Mouse (Mus musculus): ENCODE data around the gene Wdr70.

The Wdr70 gene

DNA sequence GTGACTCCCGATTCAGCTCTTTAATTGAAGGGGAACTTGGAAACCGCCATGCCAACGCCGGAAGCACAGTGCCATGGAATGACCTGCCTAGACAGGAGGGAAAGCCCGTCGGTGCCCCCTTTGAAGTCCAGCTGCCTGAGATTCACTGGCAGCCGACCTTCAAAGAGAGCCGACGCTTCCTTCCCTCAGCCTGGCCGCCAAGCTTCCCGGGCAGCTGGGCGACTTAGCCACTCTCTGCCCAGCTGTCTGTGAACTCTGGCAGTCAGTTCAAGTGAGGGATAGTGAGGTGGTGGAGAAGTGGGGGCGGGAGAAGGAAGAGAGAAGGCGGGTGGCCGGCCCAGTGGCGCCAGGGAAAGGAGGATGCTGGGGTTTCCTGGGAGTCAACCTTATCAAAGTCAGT lies 164.9 kb downstream of the Wdr70 start:
- no peak for DNase-seq (ENCODE audit: low spot score in 2 of 2)

DNA sequence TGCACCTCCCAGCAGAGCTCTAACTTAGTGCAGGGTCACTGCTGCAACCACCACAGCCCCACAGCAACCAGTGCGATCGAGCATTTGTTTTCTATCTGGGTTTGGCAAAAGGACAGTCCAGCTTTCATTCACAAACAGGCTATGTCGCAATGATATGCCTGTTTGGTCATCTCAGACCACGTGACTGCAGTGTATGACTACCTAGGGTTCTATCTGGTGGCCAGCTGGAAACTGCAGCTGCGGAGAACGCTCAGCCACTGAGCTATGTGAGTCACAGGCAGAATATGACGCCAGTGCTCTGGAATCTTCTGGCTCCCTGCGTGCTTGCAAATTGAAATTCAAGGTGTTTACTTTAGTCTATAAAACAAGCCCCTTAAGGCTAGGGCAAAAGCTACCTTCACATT lies 167.4 kb downstream of the Wdr70 start:
- DNase-seq (ENCODE audit: low spot score in 2 of 2): peak; percentile 33 to 84

DNA sequence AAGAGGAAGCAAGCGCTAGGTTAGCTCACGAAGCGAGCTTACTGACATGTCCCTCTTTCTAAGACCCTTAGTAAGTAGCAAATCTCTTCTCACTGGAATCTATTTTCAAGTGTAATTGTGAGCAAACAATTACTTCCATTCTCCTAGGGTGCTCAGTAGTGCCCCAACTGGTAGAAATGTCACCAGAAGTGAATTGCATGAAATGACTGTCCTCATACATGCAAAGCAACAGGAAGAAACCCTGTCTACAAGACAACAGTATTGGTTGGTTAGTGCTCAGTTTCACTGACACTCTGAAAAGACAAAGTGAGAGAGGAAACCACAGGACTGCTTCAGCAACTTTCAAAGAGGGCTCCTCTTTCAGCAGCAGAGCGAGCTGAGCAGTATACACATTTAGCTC lies 173.6 kb downstream of the Wdr70 start:
- no peak for DNase-seq (ENCODE audit: low spot score in 2 of 2)

DNA sequence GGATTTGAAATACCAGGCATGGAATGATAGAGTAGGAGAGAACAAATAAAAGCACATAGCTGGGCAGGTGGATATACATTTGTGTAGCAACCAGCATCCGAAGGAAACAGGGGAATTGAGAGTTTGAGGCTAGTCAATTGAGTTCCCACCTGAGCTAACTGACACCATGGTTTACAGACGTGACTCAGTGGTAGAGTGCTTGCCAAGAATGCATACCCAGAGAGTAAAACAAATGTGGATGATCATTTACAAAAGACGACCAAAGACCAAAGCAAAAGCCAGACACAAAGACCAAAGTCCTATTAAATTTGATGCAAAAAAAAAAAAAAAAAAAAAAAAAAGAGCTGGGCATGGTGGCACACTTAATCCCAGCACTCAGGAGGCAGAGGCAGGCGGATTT lies 175.7 kb downstream of the Wdr70 start:
- DNase-seq (ENCODE audit: low spot score in 2 of 2): no peak

DNA sequence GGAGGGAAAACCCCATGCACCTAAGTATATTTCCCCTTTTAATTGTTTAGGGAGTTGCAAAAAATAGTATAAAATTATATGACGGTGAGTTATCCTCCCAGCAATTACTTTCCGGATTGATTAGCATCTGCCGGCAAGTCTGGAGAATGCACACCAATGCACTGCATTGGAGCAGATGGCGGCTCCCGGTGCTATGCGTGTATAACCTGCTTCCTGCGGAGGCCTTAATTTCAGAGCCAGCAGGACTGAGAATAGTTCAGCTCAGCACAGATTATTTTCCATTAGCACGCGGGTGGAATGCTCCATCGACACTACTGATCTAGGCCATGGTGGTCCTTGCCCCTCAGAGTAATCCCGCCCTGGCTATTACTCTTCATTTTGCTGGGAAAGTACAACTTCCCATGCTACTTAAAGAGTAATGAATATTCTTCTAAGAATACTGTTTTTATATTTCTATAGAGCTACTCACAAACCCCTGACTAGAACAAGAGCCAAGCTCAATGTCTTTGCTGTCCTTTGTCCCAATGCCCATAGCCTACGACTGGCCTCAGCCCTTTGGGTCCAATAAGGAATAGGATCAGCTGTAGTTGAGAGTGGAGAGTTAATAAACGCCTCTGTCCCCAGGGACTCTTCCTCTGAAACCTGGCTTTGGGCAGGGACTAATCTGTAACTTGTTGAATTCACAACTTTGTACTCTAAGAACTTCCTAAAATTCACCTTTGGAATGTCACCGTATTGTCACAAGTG lies 176.5 kb downstream of the Wdr70 start:
- DNase-seq (ENCODE audit: low spot score in 2 of 2): no peak

DNA sequence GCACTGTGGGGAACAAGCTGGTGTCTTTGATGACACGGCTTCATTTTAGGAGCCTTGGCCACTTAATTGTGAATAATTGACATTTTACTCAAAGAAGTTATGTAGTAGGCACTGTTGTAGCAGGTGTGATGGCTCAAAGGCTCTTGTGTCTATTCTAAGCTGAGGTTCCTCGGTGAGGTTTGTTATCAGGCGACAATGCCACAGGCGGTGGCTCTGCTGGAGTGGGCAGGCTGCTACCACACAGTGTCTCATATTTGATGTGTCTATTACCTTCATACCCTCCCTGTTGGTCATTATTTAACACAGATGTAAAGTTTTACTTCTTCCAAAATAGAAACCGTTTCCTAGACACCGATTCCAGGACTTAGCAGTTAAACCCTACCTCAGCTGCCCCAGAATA lies 177.9 kb downstream of the Wdr70 start:
- no peak for DNase-seq (ENCODE audit: low spot score in 2 of 2)

DNA sequence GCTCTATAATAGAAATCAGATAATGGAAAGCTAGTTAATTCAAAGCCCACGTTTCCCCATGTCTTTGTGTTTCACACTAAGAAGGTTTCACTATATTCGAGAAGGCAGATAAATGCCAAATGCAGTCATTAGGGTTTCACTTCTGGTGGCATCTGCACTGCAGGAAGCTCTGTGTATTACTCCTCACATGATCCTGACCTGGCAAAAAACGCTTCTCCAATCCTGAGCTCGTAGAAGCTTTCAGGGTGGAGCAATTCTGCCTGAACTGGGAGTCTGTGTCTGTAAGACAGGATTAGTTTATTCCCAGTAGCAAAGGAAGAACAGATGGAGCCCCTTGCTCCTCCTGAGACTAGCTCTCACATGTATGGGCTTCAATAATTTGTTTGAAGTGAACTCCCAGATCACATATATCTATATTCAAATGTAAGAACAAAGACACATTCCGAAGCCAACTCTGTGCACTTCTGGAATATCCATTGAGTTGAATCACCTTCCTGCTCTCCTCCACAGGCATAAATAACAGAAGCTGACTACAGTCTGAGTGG lies 192.4 kb downstream of the Wdr70 start:
- DNase-seq (ENCODE audit: low spot score in 2 of 2): no peak

DNA sequence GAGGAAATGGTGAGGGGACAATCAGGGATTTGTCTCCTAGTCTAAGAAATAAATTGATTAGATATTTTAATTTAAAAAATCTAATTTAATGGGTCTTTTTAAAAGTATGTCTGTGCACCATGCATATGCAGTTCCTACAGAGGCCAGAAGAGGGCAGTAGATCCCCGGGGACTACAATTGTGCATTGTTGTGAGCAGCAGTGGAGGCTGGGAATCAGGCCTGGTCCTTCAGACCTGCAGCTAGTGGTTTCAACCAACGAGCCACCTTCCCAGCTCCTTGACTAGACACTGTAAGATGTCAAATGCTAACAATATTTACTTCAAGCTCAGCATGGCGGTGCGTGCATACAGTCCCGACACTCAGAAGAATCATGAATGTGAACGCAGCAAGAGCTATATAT lies 199.7 kb downstream of the Wdr70 start:
- no peak for DNase-seq (ENCODE audit: low spot score in 2 of 2)

DNA sequence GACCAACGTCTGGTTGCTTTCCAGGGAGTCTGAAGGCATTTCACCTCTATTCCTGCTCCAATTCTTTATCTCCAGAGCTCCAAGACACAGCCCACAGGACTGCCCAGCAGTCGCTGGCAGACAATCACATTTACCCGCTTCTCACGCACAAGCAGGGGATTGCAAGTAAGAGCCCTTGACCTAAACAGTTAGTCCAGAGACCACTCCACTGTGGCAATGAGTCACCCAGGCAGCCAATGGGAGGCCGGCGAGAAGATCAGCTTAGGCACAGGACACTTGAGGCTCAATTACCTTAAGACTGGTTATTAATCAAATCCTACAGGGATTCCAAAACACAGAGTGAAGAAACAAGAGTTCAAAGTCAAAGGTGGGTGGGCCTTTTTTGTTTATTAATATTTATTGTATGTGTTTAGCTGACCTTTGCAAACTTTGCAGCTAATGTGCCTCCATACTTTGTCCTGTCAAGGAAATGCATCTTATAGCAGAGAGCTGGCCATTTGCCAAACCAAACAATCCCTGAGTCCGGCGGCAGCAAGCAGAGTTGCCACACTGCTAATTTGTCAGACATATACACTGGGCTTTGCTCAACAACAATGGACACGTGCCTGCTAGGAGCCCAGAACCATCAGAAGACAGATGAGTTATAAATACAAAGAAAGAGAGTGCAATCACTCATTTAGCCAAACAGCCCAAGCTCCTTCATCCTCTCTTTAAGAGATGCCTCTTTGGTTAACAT lies 207.3 kb downstream of the Wdr70 start:
- no peak for DNase-seq (ENCODE audit: low spot score in 2 of 2)

DNA sequence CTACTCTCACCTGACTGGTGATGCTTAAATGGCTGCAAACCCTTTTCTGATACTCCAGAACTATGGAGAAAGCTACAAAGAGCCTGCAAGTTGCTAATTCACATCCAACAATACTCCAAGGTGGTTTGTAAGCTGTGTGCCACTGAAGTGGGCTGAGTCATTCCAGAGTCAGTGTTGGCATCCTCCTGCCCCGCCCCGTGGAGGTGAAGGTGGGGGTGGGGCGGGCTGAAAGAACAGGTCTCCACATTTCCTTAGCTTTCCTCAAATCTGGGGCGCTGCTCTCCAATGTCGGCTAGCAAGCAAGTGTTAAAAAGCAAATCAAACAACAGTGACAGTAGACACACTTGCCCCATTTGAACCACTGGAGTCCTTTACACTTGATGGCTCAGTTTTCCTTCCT lies 208.7 kb downstream of the Wdr70 start:
- DNase-seq (ENCODE audit: low spot score in 2 of 2): no peak

DNA sequence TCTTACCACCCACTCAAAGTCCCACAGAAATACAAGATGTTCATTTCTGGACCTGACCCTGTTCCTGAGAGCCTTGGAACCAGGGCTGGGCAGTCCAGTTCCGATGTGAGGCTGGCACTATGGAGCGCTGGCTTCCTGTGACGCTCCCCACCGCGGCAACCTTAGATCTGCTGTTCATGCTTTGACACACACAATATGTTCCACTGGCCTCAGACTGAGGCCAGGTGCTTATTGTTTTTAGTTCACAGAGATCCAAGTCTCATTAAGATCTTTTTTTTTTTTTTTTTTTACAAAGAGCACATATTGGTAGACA lies 209.7 kb downstream of the Wdr70 start:
- no peak for DNase-seq (ENCODE audit: low spot score in 2 of 2)

DNA sequence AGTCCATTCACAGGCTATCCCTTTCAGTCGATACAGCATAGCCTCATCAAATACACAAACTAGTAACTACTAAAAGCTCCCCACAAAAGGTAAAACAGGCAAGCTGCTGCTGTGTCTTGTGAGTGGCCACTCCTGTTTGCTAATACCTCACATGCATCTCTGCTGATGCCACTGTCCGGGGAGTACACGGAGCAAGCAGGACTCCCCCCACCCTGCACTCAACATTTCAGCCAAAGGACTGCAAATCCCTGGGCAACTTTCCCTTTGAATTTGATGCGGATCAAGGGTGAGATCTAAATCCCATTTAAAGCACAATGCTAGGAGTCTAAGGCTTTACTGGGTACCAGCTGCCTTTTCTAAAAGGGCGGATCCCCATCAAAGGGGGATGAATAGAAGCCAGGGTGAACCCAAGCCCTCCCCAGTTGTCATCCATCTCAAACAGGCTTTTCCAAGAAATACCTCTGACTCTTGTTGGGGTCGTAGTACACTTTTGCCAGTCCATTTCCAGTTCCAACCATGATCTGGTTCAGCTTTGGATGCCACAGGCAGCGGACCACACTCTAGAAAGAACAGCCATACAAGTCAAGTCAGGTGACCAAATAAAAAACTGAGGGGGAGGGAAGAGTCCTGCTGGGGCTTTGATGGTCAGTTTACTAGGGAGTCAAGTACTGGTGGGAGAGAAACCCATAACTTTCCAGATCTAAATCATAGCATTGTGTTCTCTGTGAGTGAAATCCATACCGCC lies 210.2 kb downstream of the Wdr70 start:
- no peak for DNase-seq (ENCODE audit: low spot score in 2 of 2)

DNA sequence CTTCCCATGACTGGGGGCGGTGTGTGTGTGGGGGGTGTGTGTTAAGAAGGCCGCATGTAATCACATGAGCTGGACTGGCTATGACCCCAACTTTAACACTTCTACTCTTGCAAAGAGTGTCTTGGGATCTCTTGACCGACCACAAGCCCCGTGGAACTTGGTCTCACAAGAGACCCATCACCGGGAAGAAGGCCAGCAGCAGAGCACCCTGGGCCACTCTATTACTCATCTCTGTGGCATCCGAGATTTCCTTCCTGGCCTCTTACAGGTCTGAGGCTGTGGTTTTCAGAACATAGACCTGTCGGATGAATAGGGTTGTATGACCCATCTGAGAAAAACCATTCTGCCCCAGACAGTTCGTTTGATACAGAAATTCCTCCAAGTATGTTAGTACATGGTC lies 212.4 kb downstream of the Wdr70 start:
- DNase-seq (ENCODE audit: low spot score in 2 of 2): no peak

DNA sequence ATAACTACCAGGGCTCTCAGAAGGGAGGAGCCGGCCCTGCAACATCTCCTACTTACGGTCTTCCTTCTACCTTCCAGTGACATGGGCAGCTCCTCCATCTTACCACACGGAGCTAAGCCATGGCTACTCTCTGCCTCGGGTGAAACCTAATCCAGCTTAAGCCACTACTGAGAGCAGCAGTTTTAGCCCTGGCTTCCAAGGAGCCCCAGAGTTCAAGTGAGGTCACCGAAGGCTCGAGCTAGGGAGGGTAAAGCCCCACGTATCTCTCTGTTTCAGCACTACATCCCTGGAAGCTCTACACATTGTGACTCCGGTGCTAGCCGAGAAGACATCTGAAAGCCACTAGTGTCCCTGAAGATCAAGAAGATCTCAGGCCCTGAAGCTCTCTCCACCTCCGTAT lies 213.9 kb downstream of the Wdr70 start:
- no peak for DNase-seq (ENCODE audit: low spot score in 2 of 2)

DNA sequence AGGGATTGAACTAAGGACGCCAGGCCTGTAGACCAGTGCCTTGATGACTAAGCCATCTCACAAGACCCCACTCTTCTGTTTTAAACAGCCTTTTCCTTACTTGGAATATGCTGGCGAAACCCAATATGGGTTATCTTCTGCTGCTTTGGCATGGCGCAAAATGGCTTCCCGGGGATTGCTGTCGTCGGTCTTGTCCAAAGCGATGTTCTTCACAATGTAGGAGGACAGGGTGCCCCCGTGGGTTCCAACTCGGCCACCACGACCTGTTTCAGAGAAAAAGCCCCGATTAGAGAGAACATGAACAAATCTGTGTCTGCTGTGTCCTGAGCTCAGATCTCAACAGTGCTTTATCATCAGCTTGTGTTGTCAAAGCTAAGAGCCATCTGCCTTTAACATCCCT lies 214.8 kb downstream of the Wdr70 start:
- DNase-seq (ENCODE audit: low spot score in 2 of 2): no peak

DNA sequence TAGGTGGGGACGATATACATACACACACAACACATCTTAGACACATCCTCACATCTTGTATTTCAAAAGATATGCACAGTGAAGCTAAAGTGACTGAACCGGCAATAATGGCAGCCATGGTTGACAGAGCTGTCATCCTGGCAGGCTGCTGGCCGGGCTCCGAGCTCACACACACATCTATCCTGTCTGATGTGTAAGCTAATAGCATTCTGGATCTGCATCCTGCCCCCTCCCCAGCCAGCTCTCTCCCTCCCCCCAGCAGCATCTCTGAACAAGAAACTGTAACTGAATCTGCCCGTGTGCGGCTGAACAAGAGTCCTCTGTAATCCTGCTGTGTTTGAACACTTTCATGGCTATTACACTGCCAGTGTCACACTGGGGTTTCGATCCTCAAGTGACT lies 219.1 kb downstream of the Wdr70 start:
- no peak for DNase-seq (ENCODE audit: low spot score in 2 of 2)

DNA sequence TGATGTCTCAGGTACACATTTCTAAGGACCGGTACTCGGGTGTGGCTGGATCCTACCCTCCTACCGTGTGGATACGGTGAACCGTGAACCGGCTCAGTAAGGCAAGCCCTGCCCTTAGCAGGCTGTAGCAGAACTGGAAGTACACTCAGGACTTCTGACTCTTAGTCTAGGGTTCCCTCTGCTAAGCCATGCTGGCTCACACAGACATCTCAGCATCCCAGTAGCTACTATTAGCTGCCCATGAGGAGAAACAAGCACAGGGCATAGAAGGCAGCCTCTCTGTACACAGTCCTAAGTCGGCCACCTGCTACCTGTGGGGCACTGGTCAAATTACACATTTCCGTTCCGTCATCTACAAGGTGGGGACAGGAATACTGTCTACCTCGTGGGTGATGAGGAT lies 220.1 kb downstream of the Wdr70 start:
- DNase-seq (ENCODE audit: low spot score in 2 of 2): no peak

DNA sequence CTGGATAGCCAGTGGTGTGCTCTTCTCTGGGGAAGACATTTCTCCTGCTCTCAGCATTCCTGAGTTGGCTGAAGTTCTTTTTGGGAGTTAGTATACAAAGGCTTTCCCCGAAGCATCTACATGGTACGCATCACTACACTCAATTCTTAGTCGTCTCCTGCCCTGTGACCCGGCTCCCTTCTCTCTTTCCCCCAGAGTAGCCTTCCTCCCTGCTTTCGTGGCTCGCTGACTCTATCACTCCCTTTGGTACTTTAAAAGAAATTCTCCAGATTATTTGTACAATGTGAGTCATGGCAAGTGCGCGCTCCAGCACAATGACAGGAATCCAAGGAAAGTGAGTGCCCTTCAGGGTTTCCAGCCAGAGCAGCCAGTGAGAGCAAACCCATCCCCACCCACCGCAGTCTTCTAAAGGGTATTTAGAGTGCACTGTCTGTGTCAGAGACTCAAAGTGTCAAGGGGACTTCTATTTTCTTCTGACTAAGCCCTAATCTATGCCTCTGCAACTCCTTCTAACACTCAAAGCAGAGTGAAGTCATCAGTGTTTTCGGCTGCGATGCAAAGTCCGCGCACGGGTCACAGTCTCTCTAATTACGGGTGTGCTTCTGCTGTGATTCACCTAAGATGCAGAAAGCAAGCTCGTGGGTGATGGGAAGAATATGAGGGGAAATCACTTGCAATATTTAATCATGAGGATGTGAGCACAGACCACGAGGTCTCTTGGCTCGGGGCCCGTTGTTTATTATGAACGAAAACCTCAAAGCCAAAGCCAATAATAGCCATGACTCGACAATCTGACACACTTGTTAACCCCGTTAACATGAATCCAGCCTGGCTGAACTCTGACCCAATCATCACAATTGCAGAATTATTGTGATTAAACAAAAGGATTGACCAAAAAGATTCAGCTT lies 221.2 kb downstream of the Wdr70 start:
- no peak for DNase-seq (ENCODE audit: low spot score in 2 of 2)

DNA sequence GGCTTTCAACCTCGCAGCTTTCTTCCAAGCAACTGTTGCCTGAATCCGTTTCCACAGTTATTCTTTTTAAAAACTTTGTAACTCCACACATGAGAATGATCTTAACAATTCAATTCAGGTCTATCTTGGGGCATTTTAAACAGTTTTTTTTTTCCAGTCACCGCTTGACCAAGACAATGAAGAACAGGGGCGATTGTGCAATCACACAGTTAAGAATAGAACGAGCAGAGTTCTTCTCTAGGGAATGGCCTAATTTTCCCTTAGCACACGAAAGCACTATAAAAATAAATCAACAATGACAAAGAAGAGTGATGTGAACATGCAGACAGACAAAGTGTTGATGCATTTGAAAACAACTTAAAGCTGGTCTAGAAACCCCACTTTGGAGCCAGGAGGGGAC lies 223.1 kb downstream of the Wdr70 start:
- no peak for DNase-seq (ENCODE audit: low spot score in 2 of 2)

DNA sequence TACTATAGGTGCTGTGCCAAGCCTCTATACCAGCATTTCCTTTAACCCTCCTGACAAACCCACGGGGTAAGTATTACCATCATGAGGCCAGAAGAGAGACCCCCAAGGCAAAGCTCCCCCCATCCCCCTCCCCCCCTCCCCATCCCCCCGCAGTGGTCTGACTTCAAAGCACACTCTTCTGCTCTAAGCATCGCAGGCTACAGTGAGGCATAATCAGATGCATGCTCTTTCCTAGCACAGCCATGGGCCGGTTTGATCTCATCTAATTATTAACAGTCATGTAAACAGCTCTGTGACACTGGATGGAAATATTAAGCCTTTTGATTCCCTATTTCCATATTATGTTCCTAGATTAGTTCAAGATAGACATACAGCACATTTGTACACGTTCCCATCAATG lies 226.5 kb downstream of the Wdr70 start:
- DNase-seq (ENCODE audit: low spot score in 2 of 2): no peak

DNA sequence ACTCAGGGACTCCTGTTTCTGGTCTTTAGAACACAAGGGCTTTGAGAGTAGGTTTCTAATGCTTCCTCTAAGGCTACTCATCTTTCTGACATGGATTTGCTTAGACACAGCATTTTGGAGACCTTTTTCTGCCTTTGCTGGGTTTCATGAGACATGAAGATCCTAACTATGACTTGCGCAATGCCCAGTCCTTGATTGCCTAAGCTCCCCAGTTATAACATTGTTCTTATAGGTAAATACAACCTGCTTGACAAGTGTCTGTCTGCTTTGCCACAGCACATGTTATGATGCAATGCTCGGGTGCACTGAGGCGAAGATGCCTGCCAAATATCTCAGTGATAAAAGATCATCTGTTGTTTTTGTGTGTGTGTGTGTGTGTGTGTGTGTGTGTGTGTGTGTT lies 233.7 kb downstream of the Wdr70 start:
- no peak for DNase-seq (ENCODE audit: low spot score in 2 of 2)

DNA sequence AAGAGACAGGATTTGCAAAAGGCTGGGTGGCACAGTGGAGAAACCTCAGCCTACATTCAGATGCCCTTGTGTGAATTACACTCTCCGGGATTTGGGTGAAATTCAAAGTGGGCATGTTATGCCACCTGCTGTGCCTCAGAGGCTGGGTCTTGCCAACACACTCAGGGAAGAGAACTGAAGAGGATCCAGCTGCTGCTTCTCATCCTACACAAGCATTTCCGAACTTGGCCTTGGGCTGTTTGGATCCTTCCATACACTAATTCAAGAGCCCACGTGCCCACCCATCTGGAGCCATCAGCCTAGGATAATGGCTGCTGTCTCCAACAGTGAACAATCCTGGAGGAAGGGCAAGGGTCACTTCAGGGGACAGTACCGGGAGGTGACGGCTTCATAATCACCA lies 235.7 kb downstream of the Wdr70 start:
- DNase-seq (ENCODE audit: low spot score in 2 of 2): no peak
